ENCODE assay signal across 8 mouse cellular contexts in the genomic region with DNA sequence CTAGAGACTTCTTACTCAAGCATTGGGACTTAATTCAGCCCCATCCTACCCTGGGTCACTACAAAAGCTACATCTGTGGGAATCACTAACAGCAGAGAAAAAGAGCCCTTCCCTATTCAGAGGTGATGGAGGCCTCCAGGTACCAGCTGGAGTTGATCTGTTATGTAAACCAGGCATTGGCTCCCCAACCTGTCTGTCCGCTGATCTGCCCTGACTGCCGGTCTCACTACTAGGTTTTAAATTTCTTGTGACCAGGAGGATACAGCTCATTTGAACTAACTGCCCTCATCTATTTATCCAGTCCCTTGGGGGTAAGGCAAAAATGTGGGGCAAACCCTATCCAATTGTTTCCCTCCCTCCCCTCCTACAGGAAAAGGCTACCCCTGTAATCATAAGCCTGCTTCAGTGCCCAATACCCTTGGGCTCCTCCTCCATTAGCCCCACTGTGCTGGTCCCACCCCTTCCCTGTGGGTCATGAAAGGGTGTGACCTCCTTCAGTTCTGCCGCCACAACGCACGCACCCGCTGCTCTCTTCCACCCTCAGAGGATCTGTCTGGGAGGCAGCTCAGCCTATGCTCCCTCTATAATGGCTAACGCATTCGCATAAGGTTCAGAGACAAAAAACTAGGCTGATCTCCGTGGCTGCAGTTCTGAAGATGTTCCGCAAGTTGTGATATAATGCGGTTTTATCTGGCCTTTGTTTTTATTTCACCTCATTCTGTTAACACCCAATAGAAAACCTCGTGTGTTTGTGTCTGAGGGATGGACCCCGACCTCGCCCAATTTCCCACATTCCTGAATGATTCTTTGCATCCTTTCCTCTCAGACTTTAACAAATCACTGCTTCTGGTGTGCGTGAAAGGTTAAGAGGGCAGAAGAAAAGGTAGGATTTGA. TPM values are rescaled to one million over a fixed set of nuclear protein-coding genes. Genes with fewer than 3 reads are reported as not detected.
A peak's percentile ranks its signal among the peaks of the same experiment; 100 is the strongest.
DNase-seq lines count a peak whose midpoint lies in the region; ATAC-seq lines count a peak whose summit lies in the region.

No protein-coding gene starts in this region.

- H3K27ac ChIP-seq in embryonic facial prominence, embryonic 14.5 days (replicated peaks; ENCODE audit: low read depth, low read length), result peak overlapping the region; percentile 56
- peak overlapping the region; percentile 91 for H3K27ac ChIP-seq in midbrain, embryonic 15.5 days
- peak overlapping the region; percentile 54 for H3K27ac ChIP-seq in stomach, embryonic 15.5 days

- WGBS in embryonic facial prominence, embryonic 14.5 days, result 5% methylated on average over 15 of the region's 15 CpGs
- WGBS in midbrain, embryonic 15.5 days, result 2% methylated on average over 15 of the region's 15 CpGs
- 7% methylated on average over 15 of the region's 15 CpGs for WGBS in stomach, embryonic 15.5 days

- H3K4me2 ChIP-seq in embryonic facial prominence, embryonic 14.5 days (ENCODE audit: low read depth, low read length), result peak overlapping the region; percentile 83
- H3K4me2 ChIP-seq in midbrain, embryonic 15.5 days, result peak overlapping the region; percentile 79
- H3K4me2 ChIP-seq in stomach, embryonic 15.5 days, result peak overlapping the region; percentile 80

- intact Hi-C loops in heart, postnatal 14 days (cut with DNase I), result loop anchor here (5.0 kb wide), 1 partner anchor 56 kb away; no protein-coding TSS in a partner anchor

- H3K4me1 ChIP-seq in embryonic facial prominence, embryonic 14.5 days (ENCODE audit: control insufficient read depth, insufficient read depth, low read length), result peaks cover 22% of the 10 kb centered on the region
- peaks cover 26% of the 10 kb centered on the region for H3K4me1 ChIP-seq in midbrain, embryonic 15.5 days
- peaks cover 18% of the 10 kb centered on the region for H3K4me1 ChIP-seq in stomach, embryonic 15.5 days

- H3K9ac ChIP-seq in embryonic facial prominence, embryonic 14.5 days (ENCODE audit: low read depth, low read length), result peak overlapping the region; percentile 96
- peak overlapping the region; percentile 91 for H3K9ac ChIP-seq in midbrain, embryonic 15.5 days
- H3K9ac ChIP-seq in stomach, embryonic 15.5 days, result no peak overlapping the region

- peak overlapping the region; percentile 87 for H3K4me3 ChIP-seq in embryonic facial prominence, embryonic 14.5 days (ENCODE audit: low read depth, low read length)
- H3K4me3 ChIP-seq in midbrain, embryonic 15.5 days, result peak overlapping the region; percentile 63
- H3K4me3 ChIP-seq in stomach, embryonic 15.5 days (replicated peaks), result peak overlapping the region; percentile 74

- DNase-seq in gastrocnemius, adult 18-20 months (ENCODE audit: low spot score), result peak; percentile 30
- DNase-seq in gastrocnemius, adult 8-10 months (ENCODE audit: low spot score in 2 of 2), result no peak
- DNase-seq in ZHBTc4 (ENCODE audit: low read depth, low spot score), result peak; percentile 94
- peak; percentile 81 for DNase-seq in embryonic facial prominence, embryonic 14.5 days (ENCODE audit: low spot score)
- DNase-seq in heart, postnatal 14 days, result peak; percentile 46 to 54
- DNase-seq in liver, result peak; percentile 57

- H3K27me3 ChIP-seq in embryonic facial prominence, embryonic 14.5 days (replicated peaks; ENCODE audit: control insufficient read depth, insufficient read depth, low read length), result no peaks in the 10 kb centered on the region
- no peaks in the 10 kb centered on the region for H3K27me3 ChIP-seq in midbrain, embryonic 15.5 days (replicated peaks)
- no peaks in the 10 kb centered on the region for H3K27me3 ChIP-seq in stomach, embryonic 15.5 days (replicated peaks)

- no peaks in the 10 kb centered on the region for H3K36me3 ChIP-seq in embryonic facial prominence, embryonic 14.5 days (ENCODE audit: control insufficient read depth, insufficient read depth, low read length)
- no peaks in the 10 kb centered on the region for H3K36me3 ChIP-seq in midbrain, embryonic 15.5 days (replicated peaks)
- 0 out of 2 replicates have a peak, but pooled peaks cover 2% of the 10 kb centered on the region for H3K36me3 ChIP-seq in stomach, embryonic 15.5 days

- ATAC-seq in embryonic facial prominence, embryonic 14.5 days (ENCODE audit: low read depth), result peak; percentile 63
- ATAC-seq in midbrain, embryonic 15.5 days (replicated peaks), result peak; percentile 67
- no peak for ATAC-seq in stomach, embryonic 15.5 days (ENCODE audit: insufficient read depth, low FRiP score, low read depth)

- H3K9me3 ChIP-seq in embryonic facial prominence, embryonic 14.5 days (ENCODE audit: control insufficient read depth, low read length), result no peaks in the 10 kb centered on the region
- no peaks in the 10 kb centered on the region for H3K9me3 ChIP-seq in midbrain, embryonic 15.5 days
- no peaks in the 10 kb centered on the region for H3K9me3 ChIP-seq in stomach, embryonic 15.5 days

RNA-seq across cellular contexts. Expression of gene Tmsb10, which starts 2.1 kb away (rescaled TPM):
- total RNA-seq in gastrocnemius, adult 18-20 months (2021), result 10 to 100 TPM; 41.8 to 57.0 TPM
- 10 to 100 TPM; 16.2 to 39.9 (median 26.6) TPM for total RNA-seq in gastrocnemius, adult 8-10 months (2022)
- polyA plus RNA-seq in embryonic facial prominence, embryonic 14.5 days (2014; fragmentation: Nextera tagmentation; extraction: Ambion mirVana), result 2,276 and 2,340 TPM in 2 replicates
- 100 to 1,000 TPM; 220 to 281 TPM for total RNA-seq in heart, postnatal 14 days (2021)
- 4,117 and 4,750 TPM in 2 replicates for polyA plus RNA-seq in midbrain, embryonic 15.5 days (2015; fragmentation: Nextera tagmentation; extraction: Ambion mirVana)
- 1,706 and 1,913 TPM in 2 replicates for polyA plus RNA-seq in stomach, embryonic 15.5 days (2015; fragmentation: Nextera tagmentation; extraction: Ambion mirVana)

RNA-seq across cellular contexts. Expression of gene Kcmf1, which starts 56.7 kb away (rescaled TPM):
- total RNA-seq in gastrocnemius, adult 18-20 months (2021), result 100 to 1,000 TPM; 178 to 199 TPM
- total RNA-seq in gastrocnemius, adult 8-10 months (2022), result 100 to 1,000 TPM; 181 to 260 (median 210) TPM
- 45.4 and 47.0 TPM in 2 replicates for polyA plus RNA-seq in embryonic facial prominence, embryonic 14.5 days (2014; fragmentation: Nextera tagmentation; extraction: Ambion mirVana)
- total RNA-seq in heart, postnatal 14 days (2021), result 10 to 100 TPM; 84.8 to 85.3 TPM
- polyA plus RNA-seq in midbrain, embryonic 15.5 days (2015; fragmentation: Nextera tagmentation; extraction: Ambion mirVana), result 38.1 and 42.8 TPM in 2 replicates
- polyA plus RNA-seq in stomach, embryonic 15.5 days (2015; fragmentation: Nextera tagmentation; extraction: Ambion mirVana), result 46.2 and 50.7 TPM in 2 replicates

Comparison
In these comparisons a context has a peak if more than half of its experiments do, and no peak if none do; other contexts are left out.
1. DNase-seq: peak in gastrocnemius, adult 18-20 months (single experiment), ZHBTc4 (single experiment), embryonic facial prominence, embryonic 14.5 days (single experiment), heart, postnatal 14 days (2 of 2) and liver (single experiment); none in gastrocnemius, adult 8-10 months (0 of 2).
2. Peak in every context shown above with its lines, with median percentiles within 50 percentile points of each other: H3K27ac ChIP-seq, H3K4me2 ChIP-seq and H3K4me3 ChIP-seq.